Mouse (Mus musculus) testis, adult 2 months (tissue): Measurements from ENCODE around the gene Gna13.

Experiments used
- CTCF ChIP-seq: fragments of 200-500 bp; IDR thresholded peaks from 2 replicates; pipeline ENCODE4 v1.5.1; 2012; ENCODE audit warnings: low read depth, mild to moderate bottlenecking, inconsistent platforms, low read length, moderate library complexity; ENCODE audit not compliant: control insufficient read depth, insufficient read depth, insufficient replicate concordance
- POLR2A ChIP-seq: fragments of 200-500 bp; IDR thresholded peaks from 2 replicates; pipeline ENCODE4 v1.6.1; 2012; ENCODE audit warnings: low read depth, mild to moderate bottlenecking, inconsistent platforms, low read length, moderate library complexity; ENCODE audit not compliant: control insufficient read depth

GRCm38 (mm10) chr11:109378051-109378450 is 15.4 kb downstream of the Gna13 start:
- no peak for TF ChIP-seq CTCF
- no peak for TF ChIP-seq POLR2A
